Mouse (Mus musculus) layer of hippocampus, adult 11-12 months (tissue): ENCODE measurements around the gene Scand1.
A peak's percentile ranks its signal among the peaks of the same experiment; 100 is the strongest.

Experiments used
- DNase-seq: peaks from one replicate; pipeline ENCODE4 v3.0.0; 2022; ENCODE audit warnings: low spot score

Gene Scand1

GRCm38 (mm10) chr2:156312297-156312897 lies at the start of gene Scand1, which contains the start of gene Cnbd2:
Gene Scand1, minus strand, starts transcription at chr2:156312704.
Gene Cnbd2, plus strand, starts transcription at chr2:156312299.
- DNase-seq = peak; percentile 83

GRCm38 (mm10) chr2:156356031-156356430 lies 43.5 kb upstream of the Scand1 start:
- peak; percentile 49 for DNase-seq

GRCm38 (mm10) chr2:156353265-156353692 lies 40.8 kb upstream of the Scand1 start:
- peak; percentile 11 for DNase-seq

GRCm38 (mm10) chr2:156352413-156353165 lies 40.1 kb upstream of the Scand1 start:
- no peak for DNase-seq

GRCm38 (mm10) chr2:156351243-156351642 lies 38.7 kb upstream of the Scand1 start:
- no peak for DNase-seq

- no peak for DNase-seq
These were observed 36.9 kb upstream of the Scand1 start for GRCm38 (mm10) chr2:156349286-156349848.

GRCm38 (mm10) chr2:156348812-156349211 lies 36.3 kb upstream of the Scand1 start:
- no peak for DNase-seq

- DNase-seq = no peak
These were observed 32.5 kb upstream of the Scand1 start for GRCm38 (mm10) chr2:156344775-156345532.

GRCm38 (mm10) chr2:156340078-156340477 lies 27.6 kb upstream of the Scand1 start:
- no peak for DNase-seq

GRCm38 (mm10) chr2:156331446-156331965 lies 19.0 kb upstream of the Scand1 start:
- no peak for DNase-seq

- DNase-seq = no peak
These were observed 18.2 kb upstream of the Scand1 start for GRCm38 (mm10) chr2:156330681-156331080.

- no peak for DNase-seq
These were observed 12.2 kb upstream of the Scand1 start for GRCm38 (mm10) chr2:156324681-156325080.

GRCm38 (mm10) chr2:156324116-156324588 lies 11.6 kb upstream of the Scand1 start:
- peak; percentile 44 for DNase-seq

- DNase-seq = no peak
These were observed 9.0 kb upstream of the Scand1 start for GRCm38 (mm10) chr2:156321538-156321937.

- DNase-seq = no peak
These were observed 6.0 kb upstream of the Scand1 start for GRCm38 (mm10) chr2:156318491-156318890.

- DNase-seq = no peak
These were observed 2.3 kb upstream of the Scand1 start for GRCm38 (mm10) chr2:156314811-156315210.

GRCm38 (mm10) chr2:156313153-156313552 lies 649 bp upstream of the Scand1 start:
- DNase-seq = no peak

GRCm38 (mm10) chr2:156311841-156312291 lies 638 bp downstream of the Scand1 start:
- peak; percentile 37 for DNase-seq

- no peak for DNase-seq
These were observed 1.1 kb downstream of the Scand1 start for GRCm38 (mm10) chr2:156311441-156311840.

GRCm38 (mm10) chr2:156310945-156311344 lies 1.6 kb downstream of the Scand1 start:
- DNase-seq = no peak

- no peak for DNase-seq
These were observed 2.0 kb downstream of the Scand1 start for GRCm38 (mm10) chr2:156310455-156310854.

- no peak for DNase-seq
These were observed 2.6 kb downstream of the Scand1 start for GRCm38 (mm10) chr2:156309948-156310347.
